Mouse (Mus musculus) heart, embryonic 10.5 days (tissue): ENCODE data around the gene Tgm2. TPM values are rescaled to one million over a fixed set of nuclear protein-coding genes. Genes with fewer than 3 reads are reported as not detected.

Experiments used
- DNase-seq: peaks from one replicate; pipeline ENCODE4 v3.0.0-alpha.2; 2017; ENCODE audit warnings: low spot score
- H3K27ac ChIP-seq: fragments of 300-500 bp; sonication (generic); 2 replicates; pipeline ENCODE4 v1.5.1; 2016; ENCODE audit warnings: mild to moderate bottlenecking
- H3K27me3 ChIP-seq: fragments of 300-500 bp; sonication (generic); 2 replicates; pipeline ENCODE4 v1.6.1; 2016; ENCODE audit warnings: mild to moderate bottlenecking; ENCODE audit not compliant: poor library complexity, insufficient read depth, severe bottlenecking
- H3K36me3 ChIP-seq: fragments of 300-500 bp; sonication (generic); 2 replicates; pipeline ENCODE4 v1.6.1; 2016; ENCODE audit warnings: mild to moderate bottlenecking, moderate library complexity
- H3K4me1 ChIP-seq: fragments of 300-500 bp; sonication (generic); 2 replicates; pipeline ENCODE4 v1.6.1; 2016; ENCODE audit warnings: mild to moderate bottlenecking
- H3K4me3 ChIP-seq: fragments of 300-500 bp; sonication (generic); 2 replicates; pipeline ENCODE4 v1.5.1; 2016; ENCODE audit warnings: mild to moderate bottlenecking, moderate library complexity
- H3K9me3 ChIP-seq: fragments of 300-500 bp; sonication (generic); 2 replicates; pipeline ENCODE4 v1.6.1; 2016; ENCODE audit warnings: mild to moderate bottlenecking, moderate library complexity
- WGBS: fragments of 180-500 bp; shearing (Covaris S2); methylation state at CpG from one replicate; pipeline ENCODE4 v1.1.7; 2016; 5-methylcytosine and 5-hydroxymethylcytosine counted together
- polyA plus RNA-seq: library from polyadenylated mRNA; unstranded; fragments of >200 nt; fragmentation: Nextera tagmentation; extraction: Ambion mirVana; gene quantifications from 2 replicates; pipeline ENCODE4 v1.2.1, GENCODE M21; 2016

Gene Tgm2
- polyA plus RNA-seq, 1 experiment from 2014 or later, result 134 TPM

- peaks cover 92% of the 10 kb centered on the region for H3K36me3 ChIP-seq
- 90% methylated on average over 13 of the region's 13 CpGs for whole genome bisulfite sequencing
- H3K4me1 ChIP-seq, result peaks cover 66% of the 10 kb centered on the region
- peak overlapping the region; percentile 87 for H3K27ac ChIP-seq
- no peaks in the 10 kb centered on the region for H3K27me3 ChIP-seq
- no peaks in the 10 kb centered on the region for H3K9me3 ChIP-seq
- H3K4me3 ChIP-seq, result no peak overlapping the region
- no peak for DNase-seq
These were observed 14.9 kb downstream of the Tgm2 start for GRCm38 (mm10) chr2:158131197-158131835.

- Histone ChIP-seq H3K27ac (peak overlapping the region; percentile 87), H3K27me3 (no peaks in the 10 kb centered on the region), H3K4me1 (peaks cover 59% of the 10 kb centered on the region), H3K9me3 (peaks cover 3% of the 10 kb centered on the region; the same call in 1 of the 2 replicates), H3K36me3 (peaks cover 92% of the 10 kb centered on the region), H3K4me3 (peak overlapping the region; percentile 1; the same call in 1 of the 2 replicates)
- no peak for DNase-seq
- WGBS, result 36% methylated on average over 5 of the region's 5 CpGs
These were observed 15.7 kb downstream of the Tgm2 start for GRCm38 (mm10) chr2:158130391-158130986.

DNA sequence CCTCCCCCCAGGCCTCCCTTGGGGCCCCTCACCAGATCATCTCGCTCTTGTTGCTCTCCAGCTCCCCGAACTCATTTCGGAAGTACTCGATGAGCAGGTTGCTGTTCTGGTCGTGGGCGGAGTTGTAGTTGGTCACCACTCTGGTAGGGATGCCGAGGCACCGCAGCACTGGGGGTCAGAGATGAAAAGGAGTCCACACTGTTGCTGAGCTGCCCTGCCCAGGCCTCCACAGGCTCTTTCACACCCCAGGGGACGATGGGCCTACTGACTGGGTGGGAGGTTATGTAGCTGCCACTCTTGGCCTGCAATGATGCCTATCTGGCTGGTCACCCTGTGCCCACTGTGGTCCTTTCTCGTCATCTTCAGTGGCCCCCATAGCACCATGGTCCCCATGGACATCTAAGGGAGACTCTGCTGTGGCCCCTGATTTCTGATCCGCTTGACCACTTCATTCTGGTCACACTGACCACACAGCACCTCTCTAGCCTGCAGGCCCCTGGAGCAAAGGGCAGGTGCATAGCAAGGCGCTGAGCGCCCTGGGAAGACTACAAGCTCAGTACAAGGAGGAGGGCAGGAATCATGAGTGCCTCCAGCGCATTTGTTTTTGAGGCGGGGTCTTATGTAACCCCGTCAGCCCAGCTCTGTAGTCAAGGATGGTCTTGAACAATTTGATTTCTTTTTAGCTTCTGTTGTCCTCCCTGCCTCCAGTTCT is 16.8 kb downstream of the Tgm2 start:
- no peak for DNase-seq
- H3K4me1 ChIP-seq, result peaks cover 59% of the 10 kb centered on the region
- H3K4me3 ChIP-seq, result 0 out of 2 replicates have a peak overlapping the region, but pooled peaks have one; percentile 9
- 76% methylated on average over 16 of the region's 16 CpGs for WGBS
- H3K9me3 ChIP-seq, result peaks cover 3% of the 10 kb centered on the region; the same call in 1 of the 2 replicates
- peak overlapping the region; percentile 87 for H3K27ac ChIP-seq
- H3K27me3 ChIP-seq, result no peaks in the 10 kb centered on the region
- H3K36me3 ChIP-seq, result peaks cover 93% of the 10 kb centered on the region

DNA sequence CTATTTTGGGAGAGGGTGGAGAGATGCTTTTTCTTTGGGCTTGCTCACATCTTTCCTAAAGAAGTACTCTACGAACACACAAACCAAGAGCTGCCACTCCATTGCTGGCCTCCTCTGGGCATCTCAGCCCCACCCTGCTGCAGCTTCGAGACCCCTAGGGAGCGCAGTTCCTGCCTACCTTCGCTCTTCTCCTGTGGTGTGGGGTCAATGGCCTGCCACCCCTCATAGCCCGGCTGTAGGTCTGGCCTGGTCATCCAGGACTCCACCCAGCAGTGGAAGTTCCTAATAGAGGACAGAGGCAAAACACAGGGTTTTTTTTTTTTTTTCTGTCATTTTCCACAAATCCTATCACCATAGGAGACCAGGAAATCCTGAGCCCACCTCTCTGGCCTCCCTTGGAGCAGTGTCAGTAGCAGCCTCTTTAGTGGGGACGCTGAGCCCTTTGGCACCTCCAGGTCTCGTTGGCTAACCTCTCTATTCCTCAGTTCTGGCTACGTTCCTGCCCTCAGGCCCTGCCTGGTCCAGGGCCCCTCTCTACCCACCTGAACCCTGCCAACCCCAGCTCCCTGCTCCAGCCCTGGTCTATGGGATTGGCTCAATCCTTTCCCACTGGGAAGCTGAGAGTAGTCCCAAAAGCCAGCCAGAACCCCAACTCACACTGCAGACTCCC is 17.6 kb downstream of the Tgm2 start:
- Histone ChIP-seq H3K27me3 (no peaks in the 10 kb centered on the region), H3K4me3 (no peak overlapping the region), H3K27ac (peak overlapping the region; percentile 87), H3K36me3 (peaks cover 91% of the 10 kb centered on the region), H3K9me3 (peaks cover 3% of the 10 kb centered on the region; the same call in 1 of the 2 replicates), H3K4me1 (peaks cover 55% of the 10 kb centered on the region)
- no peak for DNase-seq
- WGBS, result 56% methylated on average over 8 of the region's 8 CpGs

DNA sequence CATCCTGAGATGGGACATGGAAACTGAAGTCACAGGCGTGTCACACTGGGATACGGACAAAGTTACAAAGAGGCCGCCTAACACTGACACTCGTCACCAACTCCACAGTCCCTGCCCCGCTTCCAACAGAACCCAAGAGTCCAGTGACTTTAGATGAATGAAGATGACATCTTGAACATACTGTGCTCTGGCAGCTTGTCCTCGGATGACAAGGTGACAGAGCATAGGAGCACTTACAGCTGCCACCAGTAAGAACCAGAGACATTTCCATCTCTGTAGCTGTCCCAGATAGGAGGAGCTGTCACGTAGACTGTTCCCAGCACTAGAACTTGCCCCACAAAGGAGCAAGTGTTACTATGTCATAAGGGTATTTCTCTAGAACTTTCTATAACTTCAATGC is 18.4 kb downstream of the Tgm2 start:
- no peak overlapping the region for H3K4me3 ChIP-seq
- 54% methylated on average over 7 of the region's 7 CpGs for WGBS
- peak; percentile 80 for DNase-seq
- H3K9me3 ChIP-seq, result peaks cover 3% of the 10 kb centered on the region; the same call in 1 of the 2 replicates
- peaks cover 89% of the 10 kb centered on the region for H3K36me3 ChIP-seq
- no peaks in the 10 kb centered on the region for H3K27me3 ChIP-seq
- H3K27ac ChIP-seq, result peak overlapping the region; percentile 87; the same call in 1 of the 2 replicates
- peaks cover 58% of the 10 kb centered on the region for H3K4me1 ChIP-seq

- no peak overlapping the region for H3K4me3 ChIP-seq
- H3K9me3 ChIP-seq, result peaks cover 3% of the 10 kb centered on the region; the same call in 1 of the 2 replicates
- peak overlapping the region; percentile 87; the same call in 1 of the 2 replicates for H3K27ac ChIP-seq
- H3K36me3 ChIP-seq, result peaks cover 89% of the 10 kb centered on the region
- DNase-seq, result no peak
- WGBS, result 80% methylated on average over 6 of the region's 6 CpGs
- no peaks in the 10 kb centered on the region for H3K27me3 ChIP-seq
- peaks cover 64% of the 10 kb centered on the region for H3K4me1 ChIP-seq
These were observed 19.0 kb downstream of the Tgm2 start for GRCm38 (mm10) chr2:158127245-158127644.

DNA sequence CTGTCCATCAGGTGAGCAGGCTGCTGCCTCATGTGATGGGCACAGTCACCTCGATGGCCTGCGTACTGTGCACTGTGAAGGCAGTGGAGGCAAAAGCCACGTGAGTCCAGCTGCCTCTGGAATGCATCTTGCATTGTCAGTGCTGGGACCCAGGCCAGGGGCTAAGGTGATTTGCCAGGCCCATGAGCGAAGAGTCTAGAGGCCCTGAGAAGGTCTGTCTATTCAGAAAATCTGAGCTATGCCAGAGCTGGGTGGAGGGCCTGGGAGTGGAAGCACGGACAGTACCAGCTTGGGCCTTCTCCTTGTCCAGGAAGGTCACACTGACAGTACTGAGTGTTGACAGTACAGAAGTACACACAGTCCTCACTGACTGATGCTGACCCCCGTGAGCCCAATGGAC is 23.4 kb downstream of the Tgm2 start:
- no peak overlapping the region for H3K4me3 ChIP-seq
- H3K36me3 ChIP-seq, result peaks cover 92% of the 10 kb centered on the region
- no peaks in the 10 kb centered on the region for H3K27me3 ChIP-seq
- peaks cover 3% of the 10 kb centered on the region; the same call in 1 of the 2 replicates for H3K9me3 ChIP-seq
- H3K4me1 ChIP-seq, result peaks cover 37% of the 10 kb centered on the region
- DNase-seq, result no peak
- 41% methylated on average over 6 of the region's 6 CpGs for WGBS
- peak overlapping the region; percentile 80 for H3K27ac ChIP-seq

DNA sequence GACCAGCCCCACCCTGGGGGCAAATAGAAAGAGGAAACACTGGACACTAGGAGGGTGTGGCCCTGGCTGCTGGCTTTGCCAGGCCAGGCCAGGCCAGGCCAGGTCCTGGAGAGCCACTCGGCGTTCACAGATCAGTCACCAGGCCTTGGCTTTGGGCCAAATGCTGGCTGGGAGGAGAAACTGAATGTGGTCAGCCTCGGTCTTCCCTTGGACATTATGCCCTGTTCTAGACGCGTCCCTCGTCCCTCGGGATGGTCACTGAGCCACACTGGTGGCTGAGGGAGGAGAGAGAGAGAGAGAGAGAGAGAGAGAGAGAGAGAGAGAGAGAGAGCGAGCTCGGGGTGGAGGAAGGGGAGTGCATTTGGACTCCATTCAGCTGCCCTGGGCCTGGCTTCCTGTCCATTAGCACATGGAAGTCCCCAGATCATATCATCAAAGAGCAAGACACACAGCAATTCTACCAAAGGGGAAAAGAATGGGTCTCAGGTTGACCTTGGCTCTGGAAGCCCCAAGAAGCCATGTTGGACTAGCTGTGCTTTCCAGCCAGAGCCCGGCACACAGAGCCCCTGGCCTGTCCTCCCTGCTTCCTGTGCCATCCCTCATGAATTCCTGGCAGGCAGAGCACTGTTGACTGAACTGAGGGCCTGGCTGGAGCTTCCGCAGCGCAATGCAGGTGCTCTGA is 24.4 kb downstream of the Tgm2 start:
- WGBS, result 60% methylated on average over 12 of the region's 12 CpGs
- peaks cover 93% of the 10 kb centered on the region for H3K36me3 ChIP-seq
- peak overlapping the region; percentile 80 for H3K27ac ChIP-seq

GRCm38 (mm10) chr2:158120868-158121267 is 25.4 kb downstream of the Tgm2 start:
- Histone ChIP-seq H3K4me3 (no peak overlapping the region), H3K27me3 (no peaks in the 10 kb centered on the region), H3K4me1 (peaks cover 44% of the 10 kb centered on the region), H3K9me3 (peaks cover 1% of the 10 kb centered on the region; the same call in 1 of the 2 replicates), H3K27ac (0 out of 2 replicates have a peak overlapping the region, but pooled peaks have one; percentile 36), H3K36me3 (peaks cover 88% of the 10 kb centered on the region)
- WGBS, result 86% methylated on average over 3 of the region's 3 CpGs
- DNase-seq, result no peak

More for the DNA sequence above, 24.4 kb downstream of the Tgm2 start:
- peaks cover 3% of the 10 kb centered on the region; the same call in 1 of the 2 replicates for H3K9me3 ChIP-seq
- H3K4me3 ChIP-seq, result no peak overlapping the region
- H3K27me3 ChIP-seq, result no peaks in the 10 kb centered on the region
- no peak for DNase-seq
- peaks cover 36% of the 10 kb centered on the region for H3K4me1 ChIP-seq

DNA sequence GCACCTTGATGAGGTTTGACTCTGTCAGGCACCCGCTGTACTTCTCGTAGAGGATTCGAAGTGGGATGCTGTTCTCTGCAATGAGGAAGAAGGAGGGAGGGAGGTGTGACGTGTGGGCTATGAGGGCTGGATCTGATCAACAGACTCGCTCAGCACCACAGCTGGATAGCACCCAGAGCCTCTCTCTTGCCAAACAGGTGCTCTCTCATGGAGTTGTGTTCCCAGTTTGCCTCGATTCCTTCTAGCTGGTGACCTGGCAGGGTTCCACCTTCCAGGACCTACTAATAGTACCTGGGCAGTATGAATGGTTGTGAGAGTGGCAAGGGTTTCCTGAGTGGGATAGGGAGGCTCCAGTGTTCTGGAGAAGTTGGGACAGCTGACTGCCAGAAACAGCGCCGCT is 26.0 kb downstream of the Tgm2 start:
- H3K36me3 ChIP-seq, result peaks cover 82% of the 10 kb centered on the region
- no peaks in the 10 kb centered on the region for H3K27me3 ChIP-seq
- WGBS, result 91% methylated on average over 8 of the region's 8 CpGs
- DNase-seq, result no peak
- no peak overlapping the region for H3K27ac ChIP-seq
- H3K4me1 ChIP-seq, result peaks cover 47% of the 10 kb centered on the region
- no peaks in the 10 kb centered on the region for H3K9me3 ChIP-seq
- no peak overlapping the region for H3K4me3 ChIP-seq

DNA sequence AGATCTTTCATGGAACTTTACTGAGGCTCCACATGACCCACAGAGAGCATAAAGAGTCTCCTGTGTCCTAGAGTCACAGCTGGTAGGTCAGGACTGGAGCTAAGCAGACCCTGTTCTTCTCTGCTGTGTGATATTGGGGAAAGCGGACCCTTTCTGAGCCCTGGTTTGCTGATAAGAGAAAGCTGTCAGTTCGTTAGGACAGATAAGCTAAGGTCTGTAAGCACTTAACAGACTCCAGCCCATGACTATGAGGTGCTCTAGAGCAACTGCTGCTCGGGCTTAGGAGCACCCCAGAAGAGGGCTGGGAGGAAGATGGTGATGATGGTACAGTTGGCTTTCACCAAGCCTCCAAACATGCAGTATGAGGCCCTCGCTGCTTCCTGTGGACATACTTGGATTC is 27.1 kb downstream of the Tgm2 start:
- H3K36me3 ChIP-seq, result peaks cover 71% of the 10 kb centered on the region
- peaks cover 55% of the 10 kb centered on the region for H3K4me1 ChIP-seq
- no peak overlapping the region for H3K4me3 ChIP-seq
- 58% methylated on average over 4 of the region's 4 CpGs for WGBS
- no peak overlapping the region for H3K27ac ChIP-seq
- no peaks in the 10 kb centered on the region for H3K27me3 ChIP-seq
- H3K9me3 ChIP-seq, result no peaks in the 10 kb centered on the region
- no peak for DNase-seq

DNA sequence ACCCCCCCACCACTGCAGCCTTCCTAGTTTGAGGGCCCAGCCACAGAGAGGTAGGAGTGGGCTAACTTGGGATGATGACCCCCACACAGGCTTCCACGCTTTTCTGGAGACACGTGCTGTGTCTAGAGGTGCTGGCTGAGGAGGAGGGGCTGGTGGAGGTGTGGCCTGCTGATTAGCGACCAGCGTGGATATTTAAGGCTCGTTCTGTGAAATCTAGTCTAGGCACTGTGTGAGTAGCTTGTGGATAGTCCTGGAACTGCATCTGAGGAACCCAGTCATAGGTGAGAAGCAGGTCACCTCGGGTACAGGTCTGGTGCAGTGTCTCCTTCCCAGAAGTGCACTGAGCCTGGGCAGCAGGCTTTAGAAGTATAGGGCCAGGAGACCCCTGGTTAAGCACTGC is 29.6 kb downstream of the Tgm2 start:
- Histone ChIP-seq H3K27me3 (no peaks in the 10 kb centered on the region), H3K4me1 (peaks cover 52% of the 10 kb centered on the region), H3K36me3 (peaks cover 50% of the 10 kb centered on the region), H3K9me3 (no peaks in the 10 kb centered on the region), H3K4me3 (no peak overlapping the region), H3K27ac (peak overlapping the region; percentile 72)
- 34% methylated on average over 6 of the region's 6 CpGs for whole genome bisulfite sequencing
- no peak for DNase-seq
